Mouse (Mus musculus): ENCODE measurements around the gene Nfkbia.

DNA sequence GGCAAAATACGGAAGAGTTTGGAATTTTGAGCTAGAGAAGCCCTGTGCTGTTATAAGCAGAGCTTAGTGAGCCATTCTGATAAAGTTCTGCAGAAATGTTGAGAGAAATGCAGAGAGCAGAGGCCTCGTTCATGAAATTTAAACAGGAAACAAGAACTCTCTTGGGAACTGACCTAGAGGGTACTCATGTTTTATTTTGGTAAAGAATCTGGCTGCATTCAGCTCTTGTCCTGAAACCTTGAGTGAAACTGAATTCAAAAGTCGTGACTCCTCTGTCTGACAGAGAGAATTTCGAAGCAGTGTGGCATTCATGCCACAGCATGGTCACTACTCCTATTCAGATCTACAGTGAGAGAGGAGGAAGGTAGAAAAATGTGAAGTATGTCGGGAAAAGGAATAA lies 39.6 kb downstream of the Nfkbia start:
- no peak for TF ChIP-seq CTCF (IDR thresholded peaks at IDR 0.05; ENCODE audit: low read depth)
- TF ChIP-seq EP300 (IDR thresholded peaks at IDR 0.05; ENCODE audit: low read depth): no peak
